Mouse (Mus musculus): ENCODE data around the gene Gm11032.

DNA sequence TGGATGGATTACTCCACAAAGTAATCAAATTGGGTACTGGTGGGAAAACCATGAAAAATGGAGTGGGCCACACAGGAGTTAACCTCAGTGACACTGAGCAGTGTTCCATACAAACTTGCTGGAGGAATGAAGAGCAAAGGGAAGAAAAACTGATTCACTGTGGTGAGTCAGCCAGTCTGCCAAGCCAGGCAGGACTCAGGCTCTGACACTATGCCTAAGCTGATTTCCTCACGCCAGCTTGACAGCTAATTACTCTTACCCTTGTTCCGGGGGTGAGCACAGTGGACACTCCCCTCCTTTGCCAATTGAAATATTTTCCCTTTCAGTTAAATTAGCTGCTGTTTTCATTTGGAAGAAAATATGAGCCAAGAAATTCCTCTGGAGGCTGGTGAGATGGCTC lies 13.6 kb downstream of the Gm11032 start:
- TF ChIP-seq CTCF (IDR thresholded peaks at IDR 0.05; ENCODE audit: extremely low read depth, insufficient read depth, insufficient read length, insufficient replicate concordance), result no peak
- TF ChIP-seq POLR2A (IDR thresholded peaks at IDR 0.05; ENCODE audit: low read depth, low read length), result no peak

Measured in spleen, adult 2 months (tissue).